Mouse (Mus musculus): ENCODE data around the gene Bckdha. TPM values are rescaled to one million over a fixed set of nuclear protein-coding genes. Genes with fewer than 3 reads are reported as not detected.

Bckdha gene
- total and polyA plus RNA-seq, 2 experiments = 273 to 521 TPM

- 65% methylated on average over 3 of the region's 3 CpGs for WGBS
- Histone ChIP-seq H3K4me3 (ENCODE audit: insufficient read depth, low read depth, low read length) (no peak overlapping the region), H3K9ac (ENCODE audit: low read depth, low read length) (no peak overlapping the region), H3K36me3 (ENCODE audit: control insufficient read depth, insufficient read depth, low read length) (peaks cover 10% of the 10 kb centered on the region), H3K4me1 (ENCODE audit: control insufficient read depth, insufficient read depth, low read length) (no peaks in the 10 kb centered on the region), H3K79me2 (ENCODE audit: control insufficient read depth, insufficient read depth, low read length) (no peaks in the 10 kb centered on the region), H3K27ac (replicated peaks; ENCODE audit: insufficient read depth, low read depth, low read length) (no peak overlapping the region), H3K27me3 (ENCODE audit: control insufficient read depth, insufficient read depth, low read length) (no peaks in the 10 kb centered on the region)
- TF ChIP-seq POLR2A (IDR thresholded peaks at IDR 0.05; ENCODE audit: extremely low read depth, insufficient read depth, low read length) = no peak
- TF ChIP-seq CTCF (IDR thresholded peaks at IDR 0.05; ENCODE audit: low read depth, low read length) = no peak
- DNase-seq (ENCODE audit: extremely low read depth, low read depth, low spot score) = no peak
Observed at GRCm38 (mm10) chr7:25636373-25636772, 22.4 kb downstream of the Bckdha start.

- no peaks in the 10 kb centered on the region for H3K27me3 ChIP-seq (ENCODE audit: control insufficient read depth, insufficient read depth, low read length)
- H3K4me3 ChIP-seq (ENCODE audit: insufficient read depth, low read depth, low read length) = no peak overlapping the region
- no peaks in the 10 kb centered on the region for H3K79me2 ChIP-seq (ENCODE audit: control insufficient read depth, insufficient read depth, low read length)
- no peaks in the 10 kb centered on the region for H3K4me1 ChIP-seq (ENCODE audit: control insufficient read depth, insufficient read depth, low read length)
- H3K9ac ChIP-seq (ENCODE audit: low read depth, low read length) = no peak overlapping the region
- DNase-seq (ENCODE audit: extremely low read depth, low read depth, low spot score) = no peak
- H3K27ac ChIP-seq (replicated peaks; ENCODE audit: insufficient read depth, low read depth, low read length) = no peak overlapping the region
- peaks cover 12% of the 10 kb centered on the region; the same call in 1 of the 2 replicates for H3K36me3 ChIP-seq (ENCODE audit: control insufficient read depth, insufficient read depth, low read length)
- TF ChIP-seq POLR2A (IDR thresholded peaks at IDR 0.05; ENCODE audit: extremely low read depth, insufficient read depth, low read length) (no peak), CTCF (IDR thresholded peaks at IDR 0.05; ENCODE audit: low read depth, low read length) (no peak)
- 85% methylated on average over 5 of the region's 5 CpGs for WGBS
Observed at GRCm38 (mm10) chr7:25632679-25633078, 26.1 kb downstream of the Bckdha start.

GRCm38 (mm10) chr7:25628323-25628620 is 30.5 kb downstream of the Bckdha start:
- peaks cover 7% of the 10 kb centered on the region; the same call in 1 of the 2 replicates for H3K36me3 ChIP-seq (ENCODE audit: control insufficient read depth, insufficient read depth, low read length)
- no peak for TF ChIP-seq CTCF (IDR thresholded peaks at IDR 0.05; ENCODE audit: low read depth, low read length)
- TF ChIP-seq POLR2A (IDR thresholded peaks at IDR 0.05; ENCODE audit: extremely low read depth, insufficient read depth, low read length) = no peak
- no peaks in the 10 kb centered on the region for H3K4me1 ChIP-seq (ENCODE audit: control insufficient read depth, insufficient read depth, low read length)
- H3K9ac ChIP-seq (ENCODE audit: low read depth, low read length) = peak overlapping the region; percentile 22; the same call in 1 of the 2 replicates
- no peaks in the 10 kb centered on the region for H3K27me3 ChIP-seq (ENCODE audit: control insufficient read depth, insufficient read depth, low read length)
- peak overlapping the region; percentile 29; the same call in 1 of the 2 replicates for H3K4me3 ChIP-seq (ENCODE audit: insufficient read depth, low read depth, low read length)
- 79% methylated on average over 8 of the region's 8 CpGs for WGBS
- no peak overlapping the region for H3K27ac ChIP-seq (replicated peaks; ENCODE audit: insufficient read depth, low read depth, low read length)
- DNase-seq (ENCODE audit: extremely low read depth, low read depth, low spot score) = no peak
- H3K79me2 ChIP-seq (ENCODE audit: control insufficient read depth, insufficient read depth, low read length) = no peaks in the 10 kb centered on the region

GRCm38 (mm10) chr7:25627431-25628322 is 31.1 kb downstream of the Bckdha start:
- Histone ChIP-seq H3K79me2 (ENCODE audit: control insufficient read depth, insufficient read depth, low read length) (no peaks in the 10 kb centered on the region), H3K9ac (ENCODE audit: low read depth, low read length) (peak overlapping the region; percentile 48), H3K4me3 (ENCODE audit: insufficient read depth, low read depth, low read length) (peak overlapping the region; percentile 58), H3K36me3 (ENCODE audit: control insufficient read depth, insufficient read depth, low read length) (peaks cover 7% of the 10 kb centered on the region; the same call in 1 of the 2 replicates), H3K27me3 (ENCODE audit: control insufficient read depth, insufficient read depth, low read length) (no peaks in the 10 kb centered on the region), H3K27ac (replicated peaks; ENCODE audit: insufficient read depth, low read depth, low read length) (peak overlapping the region; percentile 18), H3K4me1 (ENCODE audit: control insufficient read depth, insufficient read depth, low read length) (no peaks in the 10 kb centered on the region)
- 50% methylated on average over 38 of the region's 38 CpGs for WGBS
- TF ChIP-seq CTCF (IDR thresholded peaks at IDR 0.05; ENCODE audit: low read depth, low read length) (no peak), POLR2A (IDR thresholded peaks at IDR 0.05; ENCODE audit: extremely low read depth, insufficient read depth, low read length) (no peak)
- no peak for DNase-seq (ENCODE audit: extremely low read depth, low read depth, low spot score)

GRCm38 (mm10) chr7:25626509-25627430 is 32.0 kb downstream of the Bckdha start, which contains the start of gene B3gnt8:
TSS of gene B3gnt8 (plus strand) at chr7:25626654.
- Histone ChIP-seq H3K9ac (ENCODE audit: low read depth, low read length) (peak within 1 kb of the TSS; percentile 48), H3K4me1 (ENCODE audit: control insufficient read depth, insufficient read depth, low read length) (no peaks in the 10 kb centered on the region), H3K79me2 (ENCODE audit: control insufficient read depth, insufficient read depth, low read length) (no peaks in the 10 kb centered on the region), H3K27me3 (ENCODE audit: control insufficient read depth, insufficient read depth, low read length) (no peaks in the 10 kb centered on the region), H3K4me3 (ENCODE audit: insufficient read depth, low read depth, low read length) (peak within 1 kb of the TSS; percentile 58), H3K36me3 (ENCODE audit: control insufficient read depth, insufficient read depth, low read length) (peaks cover 7% of the 10 kb centered on the region; the same call in 1 of the 2 replicates), H3K27ac (replicated peaks; ENCODE audit: insufficient read depth, low read depth, low read length) (peak within 1 kb of the TSS; percentile 28)
- TF ChIP-seq POLR2A (IDR thresholded peaks at IDR 0.05; ENCODE audit: extremely low read depth, insufficient read depth, low read length) = no peak
- TF ChIP-seq CTCF (IDR thresholded peaks at IDR 0.05; ENCODE audit: low read depth, low read length) = no peak
- WGBS = 52% methylated on average over 29 of the region's 29 CpGs
- no peak for DNase-seq (ENCODE audit: extremely low read depth, low read depth, low spot score)

Data from liver, adult 2 months (tissue).